Mouse (Mus musculus) C2C12 (cell line): ENCODE data around the gene Gfra1.

Experiments used
- CTCF ChIP-seq: IDR thresholded peaks from one replicate; pipeline ENCODE4 v1.5.1; 2011; ENCODE audit not compliant: control insufficient read depth, insufficient read depth, insufficient read length
- FOSL1 ChIP-seq: IDR thresholded peaks from one replicate; pipeline ENCODE4 v1.8.0; 2011; ENCODE audit warnings: mild to moderate bottlenecking, low read length; ENCODE audit not compliant: poor library complexity, insufficient read depth, severe bottlenecking
- MAX ChIP-seq: IDR thresholded peaks from one replicate; pipeline ENCODE4 v1.6.1; 2011; ENCODE audit warnings: mild to moderate bottlenecking, control low read depth
- MYOD1 ChIP-seq: IDR thresholded peaks from one replicate; pipeline ENCODE4 v1.6.1; 2011; ENCODE audit warnings: low read depth; ENCODE audit not compliant: control insufficient read depth, insufficient read length
- MYOG ChIP-seq: IDR thresholded peaks from one replicate; pipeline ENCODE4 v1.6.1; 2011; ENCODE audit not compliant: control insufficient read depth, insufficient read length; ENCODE audit errors: extremely low read depth
- USF1 ChIP-seq: IDR thresholded peaks from one replicate; pipeline ENCODE4 v1.6.1; 2011; ENCODE audit warnings: low read depth, mild to moderate bottlenecking, control low read depth, moderate library complexity

- no peak for TF ChIP-seq CTCF
- no peak for TF ChIP-seq MYOG
- TF ChIP-seq MAX = no peak
- TF ChIP-seq USF1 = no peak
- TF ChIP-seq MYOD1 = no peak
- no peak for TF ChIP-seq FOSL1
These were observed 867 bp upstream of the Gfra1 start for GRCm38 (mm10) chr19:58456491-58457061.
